Mouse (Mus musculus): ENCODE results near the gene Prune1.

Prune1 gene

GRCm38 (mm10) chr3:95281216-95282126, at the start of gene Prune1, which contains the start of gene Mindy1:
Gene Prune1, minus strand, starts transcription at chr3:95282076.
Gene Mindy1, plus strand, starts transcription at chr3:95281345.
- peak; percentile 99 for DNase-seq (ENCODE audit: low spot score)

- DNase-seq (ENCODE audit: low spot score), result no peak
Observed at GRCm38 (mm10) chr3:95331528-95331927, 49.7 kb upstream of the Prune1 start.

DNA sequence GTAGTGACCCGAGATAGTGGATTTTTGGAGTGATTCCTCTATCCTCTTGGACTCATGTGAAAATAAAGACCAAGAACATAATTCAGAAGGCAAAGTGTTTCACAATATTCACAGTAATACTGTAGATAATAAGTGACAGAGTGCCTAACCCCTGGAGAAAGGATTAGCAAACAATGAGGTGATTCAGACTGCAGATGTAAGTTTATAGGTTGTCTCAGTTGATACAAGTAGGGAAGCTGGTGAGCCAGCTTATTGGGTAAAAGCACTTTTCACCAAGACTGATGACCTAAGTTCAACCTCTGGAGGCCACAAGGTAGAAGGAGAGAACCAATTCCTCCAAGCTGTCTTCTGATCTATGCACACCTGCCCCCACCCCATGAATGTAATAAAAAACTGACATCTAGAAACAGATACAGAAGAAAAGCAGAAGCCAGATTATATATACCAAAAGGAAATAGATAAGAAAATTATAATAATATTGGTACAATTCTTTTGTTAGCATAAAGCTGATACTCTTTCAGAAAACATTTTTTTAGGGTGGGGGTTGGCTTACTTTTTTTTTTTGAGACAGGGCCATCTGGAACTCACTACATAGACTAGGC, 47.0 kb upstream of the Prune1 start:
- no peak for DNase-seq (ENCODE audit: low spot score)

- DNase-seq (ENCODE audit: low spot score), result no peak
Observed at GRCm38 (mm10) chr3:95324454-95325144, 42.7 kb upstream of the Prune1 start.

GRCm38 (mm10) chr3:95323429-95323828, 41.6 kb upstream of the Prune1 start:
- no peak for DNase-seq (ENCODE audit: low spot score)

DNA sequence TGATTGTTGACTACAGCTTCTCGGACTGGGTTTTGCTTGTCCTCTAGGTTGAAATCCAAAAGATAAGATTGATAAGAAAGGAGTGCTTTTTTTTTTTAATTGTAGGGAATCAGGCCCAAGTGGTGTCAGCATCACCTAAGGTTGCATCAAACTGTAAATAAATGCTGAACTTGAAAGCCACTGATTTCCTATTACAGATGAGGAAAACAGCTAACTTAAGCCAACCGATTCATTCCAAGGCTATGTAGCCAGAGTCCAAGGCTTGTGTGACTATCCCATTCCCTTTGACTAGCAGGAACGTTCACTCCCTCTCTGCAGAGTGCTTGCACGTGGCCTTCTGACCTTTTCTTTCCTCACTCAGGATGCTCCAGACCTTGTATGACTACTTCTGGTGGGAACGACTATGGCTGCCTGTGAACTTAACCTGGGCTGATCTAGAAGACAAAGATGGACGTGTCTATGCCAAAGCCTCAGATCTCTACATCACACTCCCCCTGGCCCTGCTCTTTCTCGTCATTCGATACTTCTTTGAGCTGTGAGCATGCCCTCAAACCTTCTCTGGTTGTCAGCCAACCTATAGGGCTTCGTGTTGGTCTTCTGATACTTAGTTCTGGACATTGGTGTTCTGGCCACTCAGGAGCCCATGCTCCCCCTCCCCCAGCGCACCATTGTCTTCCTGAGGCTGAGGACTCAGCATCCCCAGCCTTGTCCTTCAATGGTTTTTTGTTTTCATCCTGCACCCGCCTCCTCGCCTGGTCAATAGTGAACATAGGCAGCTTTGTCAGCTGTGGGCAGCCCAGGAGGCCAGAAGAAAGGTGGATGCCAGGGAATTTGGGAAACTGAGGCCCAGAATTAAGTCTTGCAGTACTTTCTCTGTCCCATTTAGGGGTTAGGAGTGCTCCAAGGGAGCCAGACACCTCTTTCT, 38.1 kb upstream of the Prune1 start:
- DNase-seq (ENCODE audit: low spot score), result no peak

DNA sequence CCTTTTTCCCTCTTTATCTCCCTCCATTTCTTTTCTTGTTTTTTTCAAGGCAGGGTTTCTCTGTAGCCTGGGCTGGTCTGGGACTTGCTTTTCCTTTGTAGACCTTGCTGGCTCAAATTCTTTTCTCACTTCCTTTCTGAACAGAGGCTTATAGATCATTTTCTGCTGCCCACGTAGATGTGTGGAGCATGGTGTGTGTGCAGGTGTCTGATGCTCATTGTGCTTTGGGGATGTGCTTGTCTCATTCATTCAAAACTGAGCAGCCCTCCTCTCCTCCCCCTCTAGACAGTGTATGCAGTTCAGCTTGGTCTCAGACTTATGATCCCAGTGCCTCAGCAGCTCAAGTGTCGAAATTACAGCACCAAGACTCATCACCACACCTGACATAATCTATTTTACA, 37.2 kb upstream of the Prune1 start:
- no peak for DNase-seq (ENCODE audit: low spot score)

DNA sequence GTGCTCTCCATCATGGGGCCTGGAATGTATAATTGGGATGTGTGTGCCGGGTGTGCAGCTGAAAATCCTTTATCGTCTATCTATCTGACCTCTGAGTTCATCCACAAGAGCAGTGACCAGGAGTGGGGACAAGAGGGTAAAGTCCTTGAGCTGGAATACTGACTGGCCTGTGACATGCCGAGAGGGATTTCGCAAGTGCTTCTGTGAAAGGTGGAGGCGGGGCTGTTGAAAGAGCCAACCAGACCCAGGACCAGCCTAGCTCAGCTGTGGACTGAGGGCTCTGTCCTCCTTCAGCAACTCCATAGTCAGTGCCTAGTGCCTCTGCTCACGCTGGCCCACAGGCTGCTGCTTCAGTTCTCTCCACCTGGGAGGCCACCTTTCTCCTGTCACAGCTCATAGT, 36.7 kb upstream of the Prune1 start:
- no peak for DNase-seq (ENCODE audit: low spot score)

GRCm38 (mm10) chr3:95317414-95318080, 35.7 kb upstream of the Prune1 start:
- DNase-seq (ENCODE audit: low spot score), result peak; percentile 75

GRCm38 (mm10) chr3:95315844-95316550, 34.1 kb upstream of the Prune1 start:
- DNase-seq (ENCODE audit: low spot score), result no peak

DNA sequence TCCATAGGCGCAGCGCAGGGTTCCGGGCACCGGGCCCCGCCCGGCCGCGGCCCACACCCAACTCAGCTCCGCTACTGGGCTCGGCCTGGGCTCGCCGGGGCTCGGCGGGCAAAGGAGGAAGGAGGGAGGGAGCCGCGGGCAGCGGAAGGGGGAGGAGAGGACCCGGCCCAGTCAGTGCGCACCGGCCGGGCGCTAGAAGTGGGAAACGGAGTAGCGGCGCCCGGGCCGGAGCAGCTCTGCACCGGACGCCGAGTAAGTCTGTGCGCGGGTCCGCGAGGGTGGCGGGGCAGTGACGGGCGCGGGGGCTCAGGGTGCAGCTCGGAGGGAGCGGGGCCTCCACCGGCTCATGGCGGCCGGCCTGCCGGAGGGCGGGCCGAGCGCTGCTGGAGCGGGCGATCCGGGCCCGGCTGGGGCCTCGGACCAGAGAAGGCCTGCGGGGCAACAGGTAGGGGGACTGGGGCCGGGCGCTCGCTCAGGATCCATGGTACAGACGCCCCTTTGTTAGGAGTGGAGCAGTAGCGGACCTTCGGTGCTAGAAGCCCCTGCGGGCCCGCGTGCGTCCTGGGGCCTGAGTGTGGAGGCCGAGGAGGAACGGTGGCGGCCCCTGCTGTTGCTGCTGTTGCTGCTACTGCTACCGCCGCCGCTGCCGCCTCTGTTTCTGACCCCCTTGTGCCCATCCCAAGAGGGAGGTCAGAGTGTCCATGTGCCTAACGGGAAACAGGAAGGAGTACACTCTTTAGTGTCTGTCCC, 33.4 kb upstream of the Prune1 start:
- DNase-seq (ENCODE audit: low spot score), result peak; percentile 83

DNA sequence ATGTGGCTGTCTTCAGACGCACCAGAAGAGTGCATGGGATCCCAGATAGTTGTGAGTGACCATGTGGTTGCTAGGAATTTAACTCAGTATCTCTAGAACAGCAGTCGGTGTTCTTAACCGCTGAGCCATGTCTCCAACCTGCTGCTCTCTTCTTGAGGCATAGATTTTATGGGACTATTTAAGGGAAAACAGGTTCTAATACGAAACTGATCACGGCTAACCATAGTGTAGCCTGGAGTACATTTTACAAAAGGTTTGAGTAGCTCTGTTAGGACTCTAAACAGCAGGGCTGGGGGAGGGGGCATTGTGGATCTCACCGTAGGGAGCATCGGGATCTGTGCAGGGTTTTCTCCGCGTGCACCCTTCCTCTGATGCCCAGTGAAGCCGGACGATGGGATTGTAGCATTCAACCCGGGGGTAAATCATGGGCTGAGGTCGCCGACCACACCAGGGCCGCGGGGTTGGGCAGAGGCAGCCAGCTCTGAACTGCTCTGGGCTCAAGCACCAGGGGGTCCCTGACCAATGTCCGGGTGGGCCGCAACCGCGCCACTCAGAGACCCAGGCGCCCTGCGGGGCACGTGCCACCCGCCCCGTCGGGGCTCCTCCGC, 32.7 kb upstream of the Prune1 start, which contains the start of gene Cers2:
Cers2 (plus strand) TSS at position 306 of the 608 bp plus-strand sequence.
- no peak for DNase-seq (ENCODE audit: low spot score)

- no peak for DNase-seq (ENCODE audit: low spot score)
Observed at GRCm38 (mm10) chr3:95314075-95314474, 32.2 kb upstream of the Prune1 start.

GRCm38 (mm10) chr3:95313476-95313875, 31.6 kb upstream of the Prune1 start:
- DNase-seq (ENCODE audit: low spot score), result no peak

GRCm38 (mm10) chr3:95312623-95313022, 30.7 kb upstream of the Prune1 start:
- no peak for DNase-seq (ENCODE audit: low spot score)

- peak; percentile 85 for DNase-seq (ENCODE audit: low spot score)
Observed at GRCm38 (mm10) chr3:95310968-95311882, 29.3 kb upstream of the Prune1 start.

GRCm38 (mm10) chr3:95310496-95310895, 28.6 kb upstream of the Prune1 start:
- no peak for DNase-seq (ENCODE audit: low spot score)

GRCm38 (mm10) chr3:95307100-95307499, 25.2 kb upstream of the Prune1 start, which contains the start of gene Anxa9:
Gene Anxa9, minus strand, starts transcription at chr3:95307176.
- DNase-seq (ENCODE audit: low spot score), result no peak
